Mouse (Mus musculus) cerebellum, adult 11-12 months (tissue): ENCODE measurements around the gene Slc7a5.

Experiments used
- DNase-seq: peaks from one replicate; pipeline ENCODE4 v3.0.0; 2022

Gene Slc7a5

GRCm38 (mm10) chr8:121935341-121936294 is 28.1 kb upstream of the Slc7a5 start:
- peak; percentile 84 for DNase-seq

- DNase-seq, result no peak
Observed at GRCm38 (mm10) chr8:121934923-121935322, 27.4 kb upstream of the Slc7a5 start.

GRCm38 (mm10) chr8:121934506-121934905 is 27.0 kb upstream of the Slc7a5 start:
- DNase-seq, result no peak

- no peak for DNase-seq
Observed at GRCm38 (mm10) chr8:121932668-121933520, 25.4 kb upstream of the Slc7a5 start.

GRCm38 (mm10) chr8:121932026-121932667 is 24.7 kb upstream of the Slc7a5 start:
- no peak for DNase-seq

GRCm38 (mm10) chr8:121931571-121931970 is 24.1 kb upstream of the Slc7a5 start:
- no peak for DNase-seq

GRCm38 (mm10) chr8:121930047-121930446 is 22.6 kb upstream of the Slc7a5 start:
- no peak for DNase-seq

GRCm38 (mm10) chr8:121927316-121927715 is 19.8 kb upstream of the Slc7a5 start:
- no peak for DNase-seq

GRCm38 (mm10) chr8:121926266-121926665 is 18.8 kb upstream of the Slc7a5 start:
- DNase-seq, result no peak

GRCm38 (mm10) chr8:121925624-121926023 is 18.1 kb upstream of the Slc7a5 start:
- DNase-seq, result no peak

- no peak for DNase-seq
Observed at GRCm38 (mm10) chr8:121924681-121925080, 17.2 kb upstream of the Slc7a5 start.

GRCm38 (mm10) chr8:121922101-121922500 is 14.6 kb upstream of the Slc7a5 start:
- no peak for DNase-seq

- no peak for DNase-seq
Observed at GRCm38 (mm10) chr8:121921582-121921981, 14.1 kb upstream of the Slc7a5 start.

- DNase-seq, result no peak
Observed at GRCm38 (mm10) chr8:121919731-121920130, 12.2 kb upstream of the Slc7a5 start.

- no peak for DNase-seq
Observed at GRCm38 (mm10) chr8:121919158-121919557, 11.7 kb upstream of the Slc7a5 start.

GRCm38 (mm10) chr8:121913378-121913777 is 5.9 kb upstream of the Slc7a5 start:
- no peak for DNase-seq

- no peak for DNase-seq
Observed at GRCm38 (mm10) chr8:121912831-121913230, 5.3 kb upstream of the Slc7a5 start.

- DNase-seq, result no peak
Observed at GRCm38 (mm10) chr8:121911987-121912386, 4.5 kb upstream of the Slc7a5 start.

- no peak for DNase-seq
Observed at GRCm38 (mm10) chr8:121911400-121911799, 3.9 kb upstream of the Slc7a5 start.

GRCm38 (mm10) chr8:121909663-121910062 is 2.2 kb upstream of the Slc7a5 start:
- DNase-seq, result no peak

GRCm38 (mm10) chr8:121909148-121909541 is 1.7 kb upstream of the Slc7a5 start:
- DNase-seq, result no peak

- no peak for DNase-seq
Observed at GRCm38 (mm10) chr8:121908378-121909147, 1.1 kb upstream of the Slc7a5 start.
